Mouse (Mus musculus) urinary bladder, postnatal 25 days (tissue): ENCODE measurements around the gene P4ha1.
A peak's percentile ranks its signal among the peaks of the same experiment; 100 is the strongest.
"Not testable (repeated sequence)": the region's sequence is repeated elsewhere in the genome, so short reads cannot be mapped to it uniquely, and the experiment has no call there.

ENCODE experiments used
- DNase-seq: peaks from one replicate; pipeline ENCODE4 v3.0.0; 2022; ENCODE audit warnings: low spot score

P4ha1 gene

GRCm38 (mm10) chr10:59323100-59323487 lies at the start of gene P4ha1:
P4ha1 (plus strand) TSS chr10:59323296.
- peak; percentile 96 for DNase-seq

- no peak for DNase-seq
These were observed 47.4 kb upstream of the P4ha1 start for GRCm38 (mm10) chr10:59275745-59276144.

- no peak for DNase-seq
These were observed 46.0 kb upstream of the P4ha1 start for GRCm38 (mm10) chr10:59277116-59277515.

- no peak for DNase-seq
These were observed 45.2 kb upstream of the P4ha1 start for GRCm38 (mm10) chr10:59277729-59278475.

GRCm38 (mm10) chr10:59283164-59283563 lies 39.9 kb upstream of the P4ha1 start:
- no peak for DNase-seq

GRCm38 (mm10) chr10:59283749-59284148 lies 39.3 kb upstream of the P4ha1 start:
- no peak for DNase-seq

GRCm38 (mm10) chr10:59285530-59285929 lies 37.6 kb upstream of the P4ha1 start:
- no peak for DNase-seq

GRCm38 (mm10) chr10:59287251-59287650 lies 35.8 kb upstream of the P4ha1 start:
- no peak for DNase-seq

GRCm38 (mm10) chr10:59287662-59288061 lies 35.4 kb upstream of the P4ha1 start:
- no peak for DNase-seq

GRCm38 (mm10) chr10:59289062-59289461 lies 34.0 kb upstream of the P4ha1 start:
- DNase-seq: no peak

GRCm38 (mm10) chr10:59291536-59291935 lies 31.6 kb upstream of the P4ha1 start:
- no peak for DNase-seq

GRCm38 (mm10) chr10:59292079-59292478 lies 31.0 kb upstream of the P4ha1 start:
- DNase-seq: no peak

- peak; percentile 69 for DNase-seq
These were observed 30.5 kb upstream of the P4ha1 start for GRCm38 (mm10) chr10:59292558-59292957.

- peak; percentile 66 for DNase-seq
These were observed 27.8 kb upstream of the P4ha1 start for GRCm38 (mm10) chr10:59295241-59295811.

GRCm38 (mm10) chr10:59296261-59296660 lies 26.8 kb upstream of the P4ha1 start:
- DNase-seq: peak; percentile 81

GRCm38 (mm10) chr10:59302671-59303070 lies 20.4 kb upstream of the P4ha1 start:
- DNase-seq: not testable (repeated sequence)

- no peak for DNase-seq
These were observed 13.9 kb upstream of the P4ha1 start for GRCm38 (mm10) chr10:59308993-59309715.

GRCm38 (mm10) chr10:59310124-59310523 lies 13.0 kb upstream of the P4ha1 start:
- no peak for DNase-seq

- no peak for DNase-seq
These were observed 12.2 kb upstream of the P4ha1 start for GRCm38 (mm10) chr10:59310691-59311457.

- no peak for DNase-seq
These were observed 11.2 kb upstream of the P4ha1 start for GRCm38 (mm10) chr10:59311881-59312280.

GRCm38 (mm10) chr10:59321112-59321511 lies 2.0 kb upstream of the P4ha1 start:
- no peak for DNase-seq

- no peak for DNase-seq
These were observed 825 bp upstream of the P4ha1 start for GRCm38 (mm10) chr10:59322271-59322670.
